Mouse (Mus musculus) lung, postnatal 0 days (tissue): Measurements from ENCODE around the gene Psmd8. TPM values are rescaled to one million over a fixed set of nuclear protein-coding genes. Genes with fewer than 3 reads are reported as not detected.
A peak's percentile ranks its signal among the peaks of the same experiment; 100 is the strongest.
"Not testable (repeated sequence)": the region's sequence is repeated elsewhere in the genome, so short reads cannot be mapped to it uniquely, and the experiment has no call there.

Experiments used
- ATAC-seq: fragments of 200-750 bp; cut with Nextera tagmentation; 2 replicates; pipeline ENCODE4 v1.8.0; 2017; ENCODE audit warnings: moderate library complexity
- DNase-seq: peaks from one replicate; pipeline ENCODE4 v3.0.0-alpha.2; 2016; ENCODE audit warnings: low spot score
- H3K27ac ChIP-seq: fragments of 300-500 bp; sonication (generic); 2 replicates; pipeline ENCODE4 v1.5.1; 2014; ENCODE audit warnings: antibody characterized with exemption, mild to moderate bottlenecking, low read length, mixed read lengths
- H3K27me3 ChIP-seq: fragments of 300-500 bp; sonication (generic); replicated peaks from 2 replicates; pipeline ENCODE4 v1.6.1; 2014; ENCODE audit warnings: low read length, mixed read lengths; ENCODE audit not compliant: insufficient read depth
- H3K36me3 ChIP-seq: fragments of 300-500 bp; sonication (generic); 2 replicates; pipeline ENCODE4 v1.6.1; 2014; ENCODE audit warnings: low read length, mixed read lengths; ENCODE audit not compliant: insufficient read depth
- H3K4me1 ChIP-seq: fragments of 300-500 bp; sonication (generic); 2 replicates; pipeline ENCODE4 v1.6.1; 2014; ENCODE audit warnings: antibody characterized with exemption, low read depth, low read length, mixed read lengths; ENCODE audit not compliant: insufficient read depth
- H3K4me2 ChIP-seq: fragments of 300-500 bp; sonication (generic); replicated peaks from 2 replicates; pipeline ENCODE4 v1.6.1; 2014; ENCODE audit warnings: low read depth, mild to moderate bottlenecking, low read length, moderate library complexity, mixed read lengths
- H3K4me3 ChIP-seq: fragments of 300-500 bp; sonication (generic); 2 replicates; pipeline ENCODE4 v1.5.1; 2014; ENCODE audit warnings: low read depth, low read length
- H3K9ac ChIP-seq: fragments of 300-500 bp; sonication (generic); replicated peaks from 2 replicates; pipeline ENCODE4 v1.6.1; 2014; ENCODE audit warnings: low read depth, mild to moderate bottlenecking
- H3K9me3 ChIP-seq: fragments of 300-500 bp; sonication (generic); 2 replicates; pipeline ENCODE4 v1.6.1; 2016; ENCODE audit warnings: low read length, mixed read lengths
- CTCF ChIP-seq: IDR thresholded peaks from 2 replicates; pipeline ENCODE4 v1.5.1; 2016; ENCODE audit warnings: antibody characterized with exemption, mild to moderate bottlenecking
- EP300 ChIP-seq: IDR thresholded peaks from 2 replicates; pipeline ENCODE4 v1.6.1; 2016; ENCODE audit warnings: antibody characterized with exemption, mild to moderate bottlenecking, control low read depth
- WGBS: fragments of 180-500 bp; shearing (Covaris S2); extraction: QIAGEN DNeasy Blood & Tissue Kit; methylation state at CpG from one replicate; pipeline ENCODE4 v1.1.7; 2014; 5-methylcytosine and 5-hydroxymethylcytosine counted together
- polyA plus RNA-seq: library from polyadenylated mRNA; unstranded; fragments of >200 nt; fragmentation: Nextera tagmentation; extraction: Ambion mirVana; gene quantifications from 2 replicates; pipeline ENCODE4 v1.2.1, GENCODE M21; 2015

Gene Psmd8
- polyA plus RNA-seq, 1 experiment from 2014 or later: 250 TPM

GRCm38 (mm10) chr7:29213675-29214082 lies 33.2 kb upstream of the Psmd8 start, which contains the start of gene Catsperg1:
Gene Catsperg1 (minus strand): TSS chr7:29214035.
- H3K9me3 ChIP-seq: no peaks in the 10 kb centered on the region
- H3K4me3 ChIP-seq: no peak within 1 kb of the TSS
- H3K4me1 ChIP-seq: no peaks in the 10 kb centered on the region
- H3K4me2 ChIP-seq: no peak within 1 kb of the TSS
- ATAC-seq (peak; percentile 30), DNase-seq (peak; percentile 61)
- 9% methylated on average over 20 of the region's 20 CpGs for WGBS
- no peak within 1 kb of the TSS for H3K9ac ChIP-seq
- no peak within 1 kb of the TSS for H3K27ac ChIP-seq
- H3K27me3 ChIP-seq: no peaks in the 10 kb centered on the region
- no peaks in the 10 kb centered on the region for H3K36me3 ChIP-seq
- TF ChIP-seq CTCF: no peak
- TF ChIP-seq EP300: no peak

GRCm38 (mm10) chr7:29212775-29213560 lies 32.5 kb upstream of the Psmd8 start:
- not testable (repeated sequence) for ATAC-seq, H3K36me3 ChIP-seq, DNase-seq, H3K4me2 ChIP-seq, H3K27me3 ChIP-seq, H3K4me3 ChIP-seq, H3K4me1 ChIP-seq, H3K27ac ChIP-seq, H3K9me3 ChIP-seq, H3K9ac ChIP-seq
- 26% methylated on average over 40 of the region's 40 CpGs for WGBS

- Histone ChIP-seq H3K4me2 (peak overlapping the region; percentile 49), H3K27me3 (no peaks in the 10 kb centered on the region), H3K4me3 (peak overlapping the region; percentile 27), H3K9me3 (no peaks in the 10 kb centered on the region), H3K4me1 (no peaks in the 10 kb centered on the region), H3K36me3 (no peaks in the 10 kb centered on the region), H3K27ac (peak overlapping the region; percentile 88), H3K9ac (peak overlapping the region; percentile 32; the same call in 1 of the 2 replicates)
- no peak for TF ChIP-seq EP300
- TF ChIP-seq CTCF: no peak
- WGBS: 21% methylated on average over 26 of the region's 26 CpGs
- ATAC-seq (no peak), DNase-seq (peak; percentile 58)
These were observed 31.8 kb upstream of the Psmd8 start for GRCm38 (mm10) chr7:29212199-29212765.

- TF ChIP-seq EP300 (no peak), CTCF (no peak)
- Histone ChIP-seq H3K9ac (peak overlapping the region; percentile 32; the same call in 1 of the 2 replicates), H3K27ac (peak overlapping the region; percentile 88), H3K4me2 (peak overlapping the region; percentile 49), H3K27me3 (no peaks in the 10 kb centered on the region), H3K4me3 (peak overlapping the region; percentile 27), H3K9me3 (no peaks in the 10 kb centered on the region), H3K4me1 (no peaks in the 10 kb centered on the region), H3K36me3 (no peaks in the 10 kb centered on the region)
- ATAC-seq (peak; percentile 91), DNase-seq (peak; percentile 96)
- WGBS: 6% methylated on average over 34 of the region's 34 CpGs
These were observed 31.1 kb upstream of the Psmd8 start for GRCm38 (mm10) chr7:29211415-29212198.

- not testable (repeated sequence) for H3K9me3 ChIP-seq, H3K4me1 ChIP-seq, H3K36me3 ChIP-seq, H3K27me3 ChIP-seq
- ATAC-seq (peak; percentile 63), DNase-seq (peak; percentile 75)
- peak overlapping the region; percentile 49 for H3K4me2 ChIP-seq
- peak overlapping the region; percentile 27 for H3K4me3 ChIP-seq
- H3K9ac ChIP-seq: 0 out of 2 replicates have a peak overlapping the region, but pooled peaks have one; percentile 32
- peak overlapping the region; percentile 88 for H3K27ac ChIP-seq
- WGBS: 24% methylated on average over 15 of the region's 15 CpGs
These were observed 30.5 kb upstream of the Psmd8 start for GRCm38 (mm10) chr7:29211013-29211412.

- Histone ChIP-seq H3K9ac (no peak overlapping the region), H3K4me2 (no peak overlapping the region), H3K36me3 (no peaks in the 10 kb centered on the region), H3K27me3 (no peaks in the 10 kb centered on the region), H3K27ac (no peak overlapping the region), H3K4me3 (no peak overlapping the region), H3K9me3 (no peaks in the 10 kb centered on the region), H3K4me1 (no peaks in the 10 kb centered on the region)
- TF ChIP-seq CTCF (no peak), EP300 (no peak)
- 77% methylated on average over 6 of the region's 6 CpGs for WGBS
- no peak for DNase-seq
- ATAC-seq: no peak
These were observed 22.1 kb upstream of the Psmd8 start for GRCm38 (mm10) chr7:29202577-29202976.

- not testable (repeated sequence) for H3K9ac ChIP-seq, H3K9me3 ChIP-seq, H3K27me3 ChIP-seq, H3K4me2 ChIP-seq, H3K4me3 ChIP-seq, ATAC-seq, H3K27ac ChIP-seq, H3K4me1 ChIP-seq, H3K36me3 ChIP-seq, DNase-seq
- WGBS: 80% methylated on average over 1 of the region's 1 CpGs
These were observed 13.7 kb upstream of the Psmd8 start for GRCm38 (mm10) chr7:29194230-29194629.

- not testable (repeated sequence) for H3K27ac ChIP-seq, H3K4me3 ChIP-seq, H3K4me2 ChIP-seq, ATAC-seq, H3K27me3 ChIP-seq, H3K9ac ChIP-seq, H3K9me3 ChIP-seq, H3K36me3 ChIP-seq, DNase-seq, H3K4me1 ChIP-seq
- 83% methylated on average over 4 of the region's 4 CpGs for WGBS
These were observed 822 bp upstream of the Psmd8 start for GRCm38 (mm10) chr7:29181323-29181722.
